Mouse (Mus musculus) right cerebral cortex, postnatal 36 days (tissue): Measurements from ENCODE around the gene Gm2174.

Experiments used
- DNase-seq, 2 experiments: peaks; one replicate each; pipeline ENCODE4 v3.0.0; 2022; ENCODE audit warnings: low spot score in 2 of 2, mixed read lengths in 1 of 2

The Gm2174 gene

GRCm38 (mm10) chrX:56497241-56497640 is 49.5 kb downstream of the Gm2174 start:
- no peak for DNase-seq
